Mouse (Mus musculus) spleen, embryonic (tissue): Measurements from ENCODE around the gene Sass6.

Experiments
- CTCF ChIA-PET: fragments of 350-600 bp; sonication (Branson Sonifier 250); formaldehyde crosslinking; loops from one replicate; lab custom pipeline; 2022; lab: Charles Lee

Sass6 gene

GRCm38 (mm10) chr3:116662463-116662863 is 67.7 kb downstream of the Sass6 start, which contains the start of gene Mfsd14a:
Mfsd14a (minus strand) TSS chr3:116662677.
- CTCF ChIA-PET, result no interaction called here

DNA sequence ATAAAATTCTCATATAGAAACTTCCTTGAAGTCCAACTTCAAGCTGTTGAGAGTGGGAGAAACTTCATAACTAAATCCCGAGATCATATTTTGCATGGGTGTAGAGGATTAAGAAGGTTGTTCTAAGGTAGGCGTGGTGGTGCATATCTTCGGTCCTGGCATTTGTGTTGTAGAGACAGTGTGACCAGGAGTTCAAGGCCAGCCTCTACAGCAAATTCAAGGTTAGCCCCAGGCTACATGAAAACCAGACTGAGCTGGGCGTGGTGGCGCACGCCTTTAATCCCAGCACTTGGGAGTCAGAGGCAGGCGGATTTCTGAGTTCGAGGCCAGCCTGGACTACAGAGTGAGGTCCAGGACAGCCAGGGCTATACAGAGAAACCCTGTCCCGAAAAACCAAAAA is 69.5 kb downstream of the Sass6 start:
- CTCF ChIA-PET, result interaction anchor here (0.6 kb wide), 1 partner anchor 214 kb away, joined by 3 read pairs; no protein-coding TSS in a partner anchor
